Mouse (Mus musculus) cortical plate, adult 2 months (tissue): ENCODE data around the gene Gm10337.

Experiments
- CTCF ChIP-seq: fragments of 200-500 bp; IDR thresholded peaks from 2 replicates; pipeline ENCODE4 v1.5.1; 2011; ENCODE audit warnings: mild to moderate bottlenecking, control low read depth, low read length; ENCODE audit not compliant: insufficient read depth; ENCODE audit errors: extremely low read depth
- POLR2A ChIP-seq: fragments of 200-500 bp; IDR thresholded peaks from 2 replicates; pipeline ENCODE4 v1.6.1; 2011; ENCODE audit warnings: mild to moderate bottlenecking, low read length, control low read depth; ENCODE audit not compliant: insufficient read depth; ENCODE audit errors: extremely low read depth

GRCm38 (mm10) chr15:102468675-102469370 lies 34.7 kb upstream of the Gm10337 start:
- no peak for TF ChIP-seq POLR2A
- no peak for TF ChIP-seq CTCF
